Mouse (Mus musculus) adrenal gland (tissue): ENCODE results near the gene Ghr.

Experiments used
- intact Hi-C: fragments of 180-260 bp; cut with DNase I; formaldehyde crosslinking; loops from one replicate; pipeline ENCODE4 v1.15.1; 2025

Ghr gene

GRCm38 (mm10) chr15:3300361-3301100 lies 282.8 kb downstream of the Ghr start:
- intact Hi-C loops = no loop called here

GRCm38 (mm10) chr15:3297615-3298014 lies 285.7 kb downstream of the Ghr start:
- intact Hi-C loops = no loop called here

GRCm38 (mm10) chr15:3295986-3296385 lies 287.3 kb downstream of the Ghr start:
- intact Hi-C loops = no loop called here

GRCm38 (mm10) chr15:3293477-3293876 lies 289.8 kb downstream of the Ghr start:
- intact Hi-C loops = no loop called here

GRCm38 (mm10) chr15:3290435-3290834 lies 292.9 kb downstream of the Ghr start:
- intact Hi-C loops = no loop called here

GRCm38 (mm10) chr15:3286032-3286431 lies 297.3 kb downstream of the Ghr start:
- intact Hi-C loops = no loop called here

- intact Hi-C loops = no loop called here
Measured at GRCm38 (mm10) chr15:3281737-3282136, 301.6 kb downstream of the Ghr start.

- intact Hi-C loops = no loop called here
Measured at GRCm38 (mm10) chr15:3281216-3281615, 302.1 kb downstream of the Ghr start.

GRCm38 (mm10) chr15:3279242-3279641 lies 304.1 kb downstream of the Ghr start:
- intact Hi-C loops = loop anchor here (5.0 kb wide), 1 partner anchor 77 kb away; no protein-coding TSS in a partner anchor

GRCm38 (mm10) chr15:3277391-3277790 lies 305.9 kb downstream of the Ghr start:
- intact Hi-C loops = loop anchor here (5.0 kb wide), 1 partner anchor 75 kb away; no protein-coding TSS in a partner anchor

- intact Hi-C loops = loop anchor here (5.0 kb wide), 1 partner anchor 46 kb away; no protein-coding TSS in a partner anchor
Measured at GRCm38 (mm10) chr15:3273191-3273590, 310.1 kb downstream of the Ghr start.

GRCm38 (mm10) chr15:3271216-3271615 lies 312.1 kb downstream of the Ghr start:
- intact Hi-C loops = loop anchor here (5.0 kb wide), 1 partner anchor 44 kb away; no protein-coding TSS in a partner anchor

- intact Hi-C loops = loop anchor here (5.0 kb wide), 1 partner anchor 43 kb away; no protein-coding TSS in a partner anchor
Measured at GRCm38 (mm10) chr15:3270646-3271077, 312.6 kb downstream of the Ghr start.

- intact Hi-C loops = loop anchor here (5.0 kb wide), 1 partner anchor 43 kb away; no protein-coding TSS in a partner anchor
Measured at GRCm38 (mm10) chr15:3269996-3270645, 313.2 kb downstream of the Ghr start.

- intact Hi-C loops = no loop called here
Measured at GRCm38 (mm10) chr15:3269496-3269895, 313.8 kb downstream of the Ghr start.

GRCm38 (mm10) chr15:3268247-3268646 lies 315.0 kb downstream of the Ghr start, which contains the start of gene Selenop:
Selenop (plus strand) TSS chr15:3268547.
- intact Hi-C loops = no loop called here
